Mouse (Mus musculus) layer of hippocampus, adult 18-20 months (tissue): Measurements from ENCODE around the gene Pacs1. TPM values are rescaled to one million over a fixed set of nuclear protein-coding genes. Genes with fewer than 3 reads are reported as not detected.
"Not testable (repeated sequence)": the region's sequence is repeated elsewhere in the genome, so short reads cannot be mapped to it uniquely, and the experiment has no call there.

Experiments
- DNase-seq, 2 experiments: peaks; one replicate each; pipeline ENCODE4 v3.0.0; 2022; ENCODE audit warnings: low spot score in 2 of 2
- total RNA-seq, 2 experiments: library from RNA; stranded (reverse); gene quantifications; 2 replicates each; pipeline ENCODE4 v1.2.3; 2021

The Pacs1 gene
- total RNA-seq, 2 experiments from 2014 or later: 52.1 to 52.5 TPM

DNA sequence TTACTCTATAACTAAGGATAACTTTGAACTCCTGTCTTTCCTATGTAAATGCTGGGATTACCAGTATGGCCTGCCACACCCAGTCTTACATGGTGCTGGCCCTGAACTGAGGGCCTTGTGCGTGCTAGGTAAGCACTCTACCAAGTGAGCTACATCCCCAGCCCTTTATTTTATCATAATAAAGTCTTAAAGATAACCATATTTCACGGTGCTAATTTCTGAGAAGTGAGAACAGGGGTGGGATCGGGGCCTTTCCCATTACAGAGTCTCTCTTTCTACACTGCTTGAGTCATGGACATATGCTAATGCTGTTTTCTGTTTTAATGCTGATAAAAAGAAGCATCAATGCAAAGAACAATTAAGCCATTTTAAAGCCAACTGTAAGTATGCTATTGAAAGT lies 4.0 kb downstream of the Pacs1 start:
- DNase-seq: no peak

DNA sequence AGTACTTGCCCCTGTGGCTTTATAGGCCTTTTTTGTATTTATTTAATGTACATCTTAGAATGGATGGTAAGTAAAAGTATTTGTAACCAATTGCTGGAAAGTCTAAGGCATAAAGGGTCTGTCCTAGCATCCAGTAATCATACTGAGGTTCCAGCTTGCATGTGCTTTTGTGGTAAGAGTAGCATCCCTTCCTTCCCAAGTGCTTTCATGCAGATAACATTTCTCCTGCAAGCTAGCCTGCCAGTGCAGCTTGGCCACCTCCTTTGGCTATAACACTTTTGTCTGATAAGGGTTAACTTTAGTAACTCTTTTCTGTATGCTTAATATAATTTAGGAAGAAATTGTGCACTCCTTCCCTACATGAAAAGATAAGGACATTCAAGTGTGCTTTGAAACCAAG lies 4.9 kb downstream of the Pacs1 start:
- no peak for DNase-seq

DNA sequence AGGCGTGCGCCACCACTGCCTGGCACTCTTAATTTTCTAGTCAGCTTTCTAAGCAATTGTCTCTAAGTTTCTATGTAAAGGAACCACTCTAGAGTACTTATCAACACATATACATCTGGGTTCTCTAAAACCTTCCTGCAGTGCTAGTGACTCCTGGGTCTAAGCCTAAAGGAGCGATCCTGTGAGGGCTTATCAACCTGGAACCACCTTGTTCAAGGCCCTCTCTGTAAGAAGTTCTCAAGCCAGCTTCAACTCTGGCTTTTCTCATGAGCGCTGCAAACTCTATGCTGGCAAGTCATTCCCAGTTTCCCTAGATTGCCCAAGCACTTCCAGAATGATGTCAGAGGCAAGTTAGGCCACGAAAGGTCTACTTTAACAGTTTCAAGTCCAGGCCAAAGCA lies 5.9 kb downstream of the Pacs1 start:
- DNase-seq: no peak

DNA sequence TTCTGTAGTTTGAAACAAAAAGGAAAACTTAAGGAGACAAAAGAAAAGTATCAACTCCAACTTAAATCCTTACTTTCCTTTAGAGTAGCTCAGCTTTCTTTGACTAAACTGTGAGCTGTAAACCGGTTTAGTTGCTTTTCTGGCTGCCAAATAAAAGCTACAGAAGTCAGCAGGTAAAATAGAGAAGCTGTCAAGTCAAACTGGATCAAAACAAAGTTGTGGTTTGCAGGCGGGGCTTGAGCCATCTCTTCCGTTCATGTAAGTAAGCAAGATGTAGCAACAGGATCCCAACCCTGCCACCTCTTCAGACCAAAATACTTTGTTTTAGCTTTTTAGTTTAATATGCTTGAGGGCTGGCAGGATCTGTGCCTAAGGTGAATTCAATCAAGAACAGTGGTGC lies 15.8 kb downstream of the Pacs1 start:
- no peak for DNase-seq

DNA sequence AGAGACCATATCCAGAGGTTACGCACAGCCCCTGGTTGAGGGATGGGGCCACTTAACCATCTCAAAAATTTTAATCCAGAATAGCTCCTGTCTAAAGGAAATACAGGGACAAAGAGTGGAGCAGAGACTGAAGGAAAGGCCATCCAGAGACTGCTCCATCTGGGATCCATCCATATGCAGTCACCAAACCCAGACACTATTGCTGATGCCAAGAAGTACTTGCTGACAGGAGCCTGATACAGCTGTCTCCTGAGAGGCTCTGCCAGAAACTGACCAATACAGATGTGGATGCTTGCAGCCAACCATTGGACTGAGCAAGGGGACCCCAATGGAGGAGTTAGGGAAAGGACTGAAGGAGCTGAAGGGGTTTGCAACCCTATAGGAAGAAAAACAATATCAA lies 35.9 kb downstream of the Pacs1 start:
- not testable (repeated sequence) for DNase-seq

DNA sequence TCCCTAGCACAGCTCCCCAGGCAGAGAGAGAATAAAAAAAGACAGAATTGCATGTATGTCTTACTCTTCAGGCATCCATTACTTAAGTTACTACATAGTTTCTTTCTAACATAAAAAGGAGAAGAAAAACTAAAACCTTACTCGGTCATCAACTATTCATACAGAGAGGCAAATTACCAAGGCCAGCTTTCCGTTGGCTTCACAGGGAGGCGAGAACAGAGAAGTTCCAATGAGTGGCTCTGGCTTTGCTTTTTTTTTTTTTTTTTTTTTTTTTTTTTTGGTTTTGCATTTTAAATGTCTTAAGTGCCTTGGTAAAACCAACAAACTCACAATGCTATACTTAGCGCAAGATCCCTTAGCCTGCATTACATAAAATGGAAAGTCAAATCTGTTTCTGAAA lies 40.2 kb downstream of the Pacs1 start:
- DNase-seq: no peak

DNA sequence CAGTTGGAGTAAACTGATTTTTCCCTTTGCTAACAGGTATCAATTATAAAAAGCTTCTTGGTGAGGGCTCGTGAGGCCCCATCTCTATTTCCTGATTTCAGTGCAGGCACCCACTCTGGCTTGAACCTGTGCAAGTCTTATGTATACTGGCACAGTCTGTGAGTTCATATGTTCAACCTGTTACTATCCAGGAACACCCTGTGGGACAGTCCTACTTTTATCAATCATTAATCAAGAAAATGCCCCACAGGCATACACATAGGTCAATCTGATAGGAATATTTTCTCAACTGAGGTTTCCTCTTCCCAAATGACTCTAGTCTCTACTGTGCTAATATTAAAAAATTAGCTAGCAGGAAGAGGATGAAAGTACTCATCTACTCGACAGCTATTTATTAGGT lies 42.8 kb downstream of the Pacs1 start:
- no peak for DNase-seq

DNA sequence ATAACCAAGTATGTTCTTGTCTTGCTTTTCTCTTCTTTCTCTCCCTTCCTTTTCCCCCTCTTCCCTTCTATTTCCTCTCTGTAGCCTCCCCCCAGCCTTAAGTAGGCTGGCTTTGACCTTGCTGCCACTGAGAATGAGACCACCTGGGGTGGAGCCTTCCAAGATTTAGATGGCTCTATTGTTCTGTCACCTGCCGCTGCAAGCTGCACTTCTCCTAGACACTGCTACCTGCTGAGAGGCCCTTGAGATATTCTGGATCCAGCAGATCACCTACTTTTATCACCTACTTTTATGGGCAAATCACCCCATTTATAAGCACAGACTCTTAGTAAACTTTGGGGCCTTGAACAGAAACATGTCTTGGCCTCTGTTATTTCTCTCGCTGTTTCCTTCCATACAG lies 48.3 kb downstream of the Pacs1 start:
- DNase-seq: no peak

DNA sequence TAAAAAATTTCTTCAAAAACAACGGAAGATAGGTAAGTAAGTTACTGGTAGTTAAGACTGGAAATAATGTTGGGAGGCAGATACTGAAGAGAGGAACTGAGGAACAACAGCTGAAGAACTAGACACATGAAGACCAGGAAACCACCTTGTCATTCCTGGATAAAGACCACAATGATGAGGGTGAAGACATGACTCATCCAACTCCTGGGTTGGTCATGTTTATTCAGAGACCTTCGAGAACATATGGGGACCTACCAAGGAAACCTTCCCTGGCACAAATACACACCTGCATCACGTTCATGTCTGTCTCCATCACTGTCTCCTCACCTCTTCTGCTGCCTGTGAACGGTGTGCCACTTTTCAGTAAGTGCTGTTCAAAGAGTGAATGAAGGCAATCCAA lies 48.8 kb downstream of the Pacs1 start:
- DNase-seq: no peak

DNA sequence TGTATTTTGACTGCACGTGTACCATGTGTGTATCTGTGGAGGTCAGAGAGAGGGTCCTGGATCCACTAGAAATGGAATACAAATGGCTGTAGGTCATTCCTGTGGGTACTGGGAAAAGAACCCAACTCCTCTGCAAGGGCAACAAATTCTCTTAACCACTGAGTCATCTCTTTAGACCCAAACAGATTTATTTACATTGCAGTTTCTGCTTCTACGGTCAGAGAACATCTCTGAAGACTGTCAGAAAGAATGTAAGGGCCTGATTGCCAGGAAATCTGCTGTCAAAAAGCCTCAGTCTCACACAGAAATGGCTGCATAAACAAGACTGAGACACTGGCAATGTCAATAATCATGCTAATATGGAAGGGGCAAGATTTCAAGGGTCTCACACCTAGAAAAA lies 51.0 kb downstream of the Pacs1 start:
- DNase-seq: no peak

DNA sequence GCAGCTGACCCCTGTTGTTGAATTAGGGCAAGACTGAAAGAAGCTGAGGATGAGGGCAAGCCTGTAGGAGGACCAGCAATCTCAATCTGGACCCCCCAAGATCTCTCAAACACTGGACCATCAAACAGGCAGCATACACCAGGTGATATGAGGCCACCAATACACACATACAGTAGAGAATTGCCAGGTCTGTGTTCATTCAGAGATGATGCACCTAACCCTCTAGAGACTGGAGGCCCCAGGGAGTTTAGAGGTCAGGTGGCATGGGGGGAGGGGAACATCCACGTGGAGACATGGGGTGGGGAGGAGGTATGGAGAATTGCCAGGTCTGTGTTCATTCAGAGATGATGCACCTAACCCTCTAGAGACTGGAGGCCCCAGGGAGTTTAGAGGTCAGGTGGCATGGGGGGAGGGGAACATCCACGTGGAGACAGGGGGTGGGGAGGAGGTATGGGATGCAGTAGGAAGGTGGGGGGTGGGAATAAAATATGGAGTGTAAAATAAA lies 51.6 kb downstream of the Pacs1 start:
- not testable (repeated sequence) for DNase-seq

DNA sequence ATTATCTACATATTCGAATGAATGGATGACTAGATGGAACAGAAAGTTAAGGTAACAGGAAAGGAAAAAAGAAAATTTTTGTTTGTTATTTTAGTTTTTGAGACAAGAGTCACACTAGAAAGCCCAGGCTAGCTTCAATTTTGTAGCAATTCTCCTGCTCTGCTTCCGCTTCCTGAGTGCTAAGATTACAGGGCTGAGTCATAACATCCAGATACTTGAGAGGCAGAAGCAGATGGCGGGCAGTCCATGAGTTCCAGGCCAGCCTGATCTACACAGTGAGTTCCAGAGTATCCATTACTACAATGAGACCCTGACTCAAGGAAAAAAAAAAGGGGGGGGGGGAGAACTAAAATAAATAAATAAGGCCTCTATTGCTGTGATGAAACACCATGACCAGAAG lies 52.5 kb downstream of the Pacs1 start:
- DNase-seq: no peak

DNA sequence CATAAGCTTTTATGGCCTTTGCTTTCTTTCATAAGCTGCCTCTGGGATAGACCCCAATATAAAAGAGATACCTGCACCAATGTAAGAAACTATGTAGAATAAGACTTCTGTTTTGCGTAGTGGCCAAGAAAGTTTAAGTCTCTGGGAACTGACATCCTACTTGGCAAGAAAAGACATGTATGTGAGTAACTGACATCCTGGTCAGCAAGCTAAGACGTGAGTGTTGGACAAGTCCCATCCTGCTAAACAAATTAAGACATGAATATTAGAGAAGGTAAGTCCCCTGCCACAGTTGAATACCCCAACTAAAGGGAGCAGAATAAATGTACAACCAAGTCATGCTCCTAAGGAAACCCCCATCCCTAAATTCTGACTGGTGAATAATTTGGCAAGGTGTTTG lies 71.2 kb downstream of the Pacs1 start:
- no peak for DNase-seq

DNA sequence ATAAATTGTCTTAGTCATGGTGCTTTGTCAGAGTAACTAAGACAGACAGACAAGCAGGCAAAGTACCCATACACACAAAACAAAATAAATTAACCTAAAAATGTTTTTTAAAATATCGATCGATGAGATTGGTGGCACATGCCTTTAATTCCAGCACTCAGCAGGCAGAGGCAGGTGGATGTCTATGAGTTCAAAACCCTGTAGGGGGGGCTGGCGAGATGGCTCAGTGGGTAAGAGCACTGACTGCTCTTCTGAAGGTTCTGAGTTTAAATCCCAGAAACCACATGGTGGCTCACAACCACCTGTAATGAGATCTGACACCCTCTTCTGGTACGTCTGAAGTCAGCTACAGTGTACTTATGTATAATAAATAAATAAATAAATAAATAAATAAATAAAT lies 72.3 kb downstream of the Pacs1 start:
- DNase-seq: not testable (repeated sequence)

DNA sequence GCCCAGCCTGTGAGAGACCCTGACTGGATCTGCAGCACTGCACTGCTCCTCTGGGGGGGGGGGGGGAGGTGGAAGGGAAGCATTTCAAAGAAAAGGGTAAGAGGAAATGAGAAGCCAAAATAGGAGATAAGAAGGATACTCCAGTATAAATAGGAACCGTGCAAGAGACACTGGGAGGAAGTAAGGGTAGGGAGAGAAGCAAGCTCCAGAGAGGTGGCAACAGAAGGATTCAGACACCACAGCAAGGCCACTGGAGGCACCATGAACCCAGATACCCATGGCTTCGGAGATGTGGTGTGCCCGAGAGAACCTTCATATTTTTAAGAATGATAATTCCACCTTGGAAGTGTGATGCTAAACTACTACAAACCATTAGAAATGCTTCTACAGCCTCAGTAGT lies 74.4 kb downstream of the Pacs1 start:
- DNase-seq: no peak

DNA sequence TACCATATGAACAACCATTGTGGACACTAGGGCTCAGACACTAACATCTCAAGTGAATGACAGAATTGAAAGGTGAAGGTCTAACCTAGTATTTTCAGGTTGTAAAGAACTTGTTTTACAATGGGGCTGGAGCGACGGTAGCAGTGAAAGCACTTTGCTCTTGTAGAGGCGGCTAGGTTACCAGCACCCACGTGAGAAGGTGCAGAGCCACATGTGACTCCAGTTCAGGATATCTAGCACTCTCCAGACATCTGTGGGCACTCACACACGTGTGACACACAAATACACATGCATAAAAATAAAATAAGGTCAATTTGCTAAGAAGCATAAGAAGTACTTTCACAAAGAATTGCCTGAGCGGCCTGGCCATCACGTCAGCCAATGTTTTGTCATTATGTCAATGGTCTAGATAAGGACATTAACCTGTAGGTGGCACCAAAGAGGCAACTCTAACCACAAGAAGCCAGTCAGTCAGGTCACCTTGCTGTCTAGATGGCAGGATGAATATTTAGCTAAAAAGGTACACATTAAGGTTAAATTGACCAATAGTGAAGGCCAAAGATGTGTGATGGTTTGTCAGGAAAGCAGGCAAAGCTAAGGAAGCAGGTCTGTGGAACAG lies 77.4 kb downstream of the Pacs1 start:
- DNase-seq: peak; percentile 7 to 71

DNA sequence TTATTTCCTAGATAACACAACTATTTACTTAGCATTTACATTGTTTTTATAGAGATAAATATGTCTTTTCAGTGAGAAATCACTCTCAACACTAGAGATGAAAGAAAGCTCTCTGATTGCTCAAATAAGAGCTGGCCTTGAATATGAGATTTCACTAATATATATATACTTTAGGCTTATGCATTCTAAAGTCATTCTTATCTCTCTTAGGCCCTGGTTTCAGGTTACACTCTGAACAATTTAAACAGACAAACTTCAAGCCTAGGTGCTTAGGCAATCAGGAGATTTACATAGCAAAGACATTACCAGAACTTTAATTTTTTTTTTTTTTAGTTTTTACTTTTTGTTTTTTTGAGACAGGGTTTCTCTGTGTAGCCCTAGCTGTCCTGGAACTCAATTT lies 80.5 kb downstream of the Pacs1 start:
- DNase-seq: no peak

DNA sequence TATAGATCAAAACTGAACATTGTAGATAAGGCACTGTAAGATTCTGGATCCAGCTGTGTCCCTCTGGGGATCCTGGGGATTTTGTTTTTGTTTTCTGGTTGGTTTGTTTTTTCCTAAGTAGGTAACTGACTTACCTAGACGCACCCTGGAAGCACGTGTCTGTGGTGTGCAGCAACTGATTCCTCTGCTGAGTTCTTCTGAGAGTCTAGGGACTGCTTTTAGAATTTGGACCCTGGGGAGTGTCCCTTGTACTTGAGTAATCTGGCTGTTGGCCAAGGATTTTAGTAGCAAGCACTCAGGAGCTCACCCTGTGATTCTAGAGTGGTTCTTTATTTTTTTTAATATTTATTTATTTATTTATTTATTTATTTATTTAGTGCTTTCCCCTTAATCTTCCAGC lies 85.5 kb downstream of the Pacs1 start:
- no peak for DNase-seq

DNA sequence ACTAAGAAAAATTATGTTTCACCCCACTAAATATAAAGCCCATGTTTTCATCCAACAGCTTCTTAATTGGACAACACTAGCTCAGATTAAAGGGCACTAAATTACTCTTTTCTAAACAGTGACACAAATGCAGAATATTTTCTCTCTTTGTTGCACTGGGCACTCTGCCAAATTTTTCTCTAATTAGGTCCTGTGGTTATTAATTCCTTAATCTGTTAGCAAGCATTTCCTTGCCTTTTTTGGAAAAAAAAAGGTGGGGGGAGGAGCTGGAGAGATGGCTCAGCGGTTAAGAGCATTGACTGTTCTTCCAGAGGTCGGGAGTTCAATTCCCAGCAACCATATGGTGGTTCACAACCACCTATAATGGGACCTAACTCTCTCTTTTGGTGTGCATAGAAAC lies 91.0 kb downstream of the Pacs1 start:
- no peak for DNase-seq

DNA sequence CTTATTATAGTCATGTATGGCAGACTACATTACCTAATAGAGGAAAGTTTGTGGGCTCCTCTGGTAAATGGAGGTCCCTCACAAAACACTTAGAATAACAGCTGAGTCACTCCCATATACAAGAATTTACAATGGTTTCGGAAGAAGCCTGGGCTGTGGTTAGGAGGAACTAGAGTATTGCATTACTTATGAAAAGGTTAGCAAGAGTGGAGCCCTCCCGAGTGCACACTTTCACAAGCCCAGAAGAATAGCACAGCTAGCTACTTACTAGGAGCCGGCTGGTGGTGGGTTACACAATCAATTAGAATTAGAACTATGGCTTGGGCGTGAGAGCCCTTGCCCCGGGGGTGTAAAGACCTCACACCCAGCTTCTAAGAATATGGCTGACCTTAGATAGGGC lies 94.3 kb downstream of the Pacs1 start:
- no peak for DNase-seq

DNA sequence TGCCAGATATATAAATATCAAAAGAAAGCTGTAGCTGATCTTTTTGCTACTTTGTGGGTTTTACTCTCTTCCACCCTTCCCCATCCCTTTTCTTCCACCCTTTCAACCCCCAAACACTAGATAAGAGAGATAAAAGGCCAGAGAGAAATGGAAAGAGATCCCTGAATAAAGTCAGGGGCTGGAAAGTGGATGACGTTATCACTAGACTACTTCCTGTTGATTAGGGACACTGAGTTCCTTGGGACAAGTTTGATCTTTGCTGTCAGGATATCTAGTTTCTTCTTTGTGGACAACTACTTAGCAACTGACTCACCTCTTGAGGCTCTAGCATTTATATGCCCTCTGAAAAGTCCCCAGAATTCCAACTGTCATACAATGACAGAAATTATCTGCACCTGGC lies 102.5 kb downstream of the Pacs1 start:
- DNase-seq: no peak

DNA sequence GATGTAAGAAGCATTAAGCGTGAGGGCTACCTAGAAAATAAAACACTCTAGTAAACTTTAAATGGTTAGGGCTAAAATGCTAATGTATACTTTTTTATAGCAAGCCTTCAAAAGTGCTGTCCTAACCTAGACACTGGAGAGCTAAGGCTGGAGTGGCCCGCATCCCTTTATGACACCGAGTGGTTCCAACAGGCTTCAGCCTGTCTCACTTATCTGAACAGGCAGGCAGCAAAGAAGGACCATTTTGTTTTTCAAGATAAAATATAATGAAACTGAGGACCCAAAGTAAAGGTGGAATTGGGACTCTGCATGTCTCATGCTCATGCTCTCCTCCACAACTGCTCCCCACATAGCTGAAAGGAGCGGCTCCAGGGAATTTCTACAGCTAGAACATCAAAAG lies 105.4 kb downstream of the Pacs1 start:
- DNase-seq: no peak

DNA sequence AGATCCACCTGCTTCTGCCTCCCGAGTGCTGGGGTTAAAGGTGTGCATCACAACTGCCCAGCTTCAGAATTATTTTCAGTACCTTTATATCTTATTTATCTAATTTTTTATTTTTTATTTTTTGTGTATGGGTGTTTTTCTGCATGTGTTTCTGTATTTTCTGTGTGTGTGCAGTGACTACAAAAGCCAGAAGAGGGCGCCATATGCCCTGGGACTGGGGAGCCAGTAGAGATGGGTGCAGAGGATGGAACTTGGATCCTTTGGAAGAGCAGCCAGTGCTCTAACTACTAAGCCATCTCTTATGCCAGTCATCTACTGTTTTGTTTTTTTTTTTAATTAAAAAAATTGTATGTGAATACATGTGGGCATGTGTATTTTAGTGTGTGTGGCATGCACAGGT lies 108.5 kb downstream of the Pacs1 start:
- no peak for DNase-seq

DNA sequence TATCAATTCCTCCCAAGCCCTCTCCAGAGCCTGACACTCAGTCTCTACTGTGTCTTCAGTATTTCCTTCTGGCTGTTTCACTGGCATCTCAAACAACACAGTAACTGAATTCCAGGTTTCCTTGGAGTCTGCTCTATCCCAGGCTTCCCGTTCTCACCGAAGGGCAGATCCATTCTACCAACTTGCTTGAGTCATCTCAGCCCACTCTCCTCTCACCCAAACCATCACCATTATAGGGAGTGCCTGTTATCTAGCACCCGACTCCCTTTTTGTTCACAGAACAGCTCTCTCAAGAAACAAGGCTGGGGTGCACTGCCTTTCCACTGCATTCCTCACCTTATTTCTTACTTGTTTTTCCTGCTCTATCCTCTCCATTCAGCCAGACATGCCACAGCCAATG lies 111.0 kb downstream of the Pacs1 start:
- no peak for DNase-seq
